In the genomic region with DNA sequence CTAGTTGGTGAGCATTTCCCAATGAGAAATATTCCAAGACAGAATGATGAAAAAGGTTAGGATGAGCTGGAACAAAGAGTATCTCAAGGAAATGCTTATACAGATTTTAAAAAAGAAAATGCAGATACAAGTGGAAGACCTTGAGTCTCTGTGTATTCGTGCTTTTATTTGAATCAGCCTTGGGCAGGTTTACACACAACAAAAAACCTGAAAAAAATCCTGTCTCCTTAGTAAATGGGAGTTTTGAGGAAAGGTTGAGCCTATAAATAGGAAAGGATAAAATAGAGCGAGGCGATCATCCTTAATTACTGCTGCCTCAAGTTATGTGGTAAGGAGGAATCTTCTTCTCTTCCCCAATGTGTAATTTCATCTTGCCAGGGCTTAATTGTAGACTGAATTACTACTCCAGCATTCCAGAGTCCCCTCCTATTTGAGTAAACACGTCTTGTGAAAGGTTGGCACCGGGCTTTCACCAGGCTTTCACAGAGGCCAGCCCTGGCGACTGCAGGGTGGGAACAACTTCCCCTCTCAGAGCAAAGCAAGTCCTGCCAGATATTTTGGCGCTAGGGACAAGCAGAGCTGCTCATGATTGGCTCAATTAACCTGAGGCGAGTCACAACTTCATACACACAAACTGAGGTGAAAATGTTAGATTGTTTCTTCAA, we compare ENCODE assay signal across 7 mouse cellular contexts. TPM values are rescaled to one million over a fixed set of nuclear protein-coding genes. Genes with fewer than 3 reads are reported as not detected.
A peak's percentile ranks its signal among the peaks of the same experiment; 100 is the strongest.
DNase-seq lines count a peak whose midpoint lies in the region; ATAC-seq and TF ChIP-seq lines count a peak whose summit lies in the region.

No protein-coding gene starts in this region.

- H3K27ac ChIP-seq in heart, embryonic 13.5 days (replicated peaks) = peak overlapping the region; percentile 64
- H3K27ac ChIP-seq in liver, embryonic 14.5 days = peak overlapping the region; percentile 57
- peak overlapping the region; percentile 82 for H3K27ac ChIP-seq in neural tube, embryonic 15.5 days (replicated peaks)

- H3K27me3 ChIP-seq in heart, embryonic 13.5 days (replicated peaks) = no peaks in the 10 kb centered on the region
- H3K27me3 ChIP-seq in liver, embryonic 14.5 days (ENCODE audit: control insufficient read depth, insufficient read depth, low read length) = no peaks in the 10 kb centered on the region
- H3K27me3 ChIP-seq in neural tube, embryonic 15.5 days (replicated peaks) = no peaks in the 10 kb centered on the region

- peak; percentile 22 to 70 for DNase-seq in layer of hippocampus, postnatal 14 days (ENCODE audit: low spot score in 2 of 2)
- DNase-seq in layer of hippocampus, adult 9-11 months = no peak
- peak; percentile 68 to 70 for DNase-seq in cerebellum, postnatal 10 days
- DNase-seq in liver, embryonic 14.5 days (ENCODE audit: low read depth in 3 of 3, low spot score in 3 of 3) = no peak
- DNase-seq in thymus, postnatal 14 days = no peak

- no peaks in the 10 kb centered on the region for H3K9me3 ChIP-seq in heart, embryonic 13.5 days
- no peaks in the 10 kb centered on the region for H3K9me3 ChIP-seq in liver, embryonic 14.5 days (ENCODE audit: control insufficient read depth, low read length)
- no peaks in the 10 kb centered on the region for H3K9me3 ChIP-seq in neural tube, embryonic 15.5 days (replicated peaks)

- peak overlapping the region; percentile 83 for H3K4me3 ChIP-seq in heart, embryonic 13.5 days
- H3K4me3 ChIP-seq in liver, embryonic 14.5 days (ENCODE audit: insufficient read depth in 1 of 2, low read depth in 2 of 2, low read length in 2 of 2) = peak overlapping the region in 1 of 2 experiments; percentile 89; a peak in 2 of 4 replicates
- H3K4me3 ChIP-seq in neural tube, embryonic 15.5 days (replicated peaks) = 0 out of 2 replicates have a peak overlapping the region, but pooled peaks have one; percentile 93

- TF ChIP-seq CTCF in liver, embryonic 14.5 days (IDR thresholded peaks at IDR 0.05; ENCODE audit: low read depth) = no peak

- no peak for TF ChIP-seq EP300 in liver, embryonic 14.5 days (IDR thresholded peaks at IDR 0.05; ENCODE audit: low read depth)

- 0 out of 2 replicates have a peak overlapping the region, but pooled peaks have one; percentile 3 for H3K9ac ChIP-seq in heart, embryonic 13.5 days
- H3K9ac ChIP-seq in liver, embryonic 14.5 days (replicated peaks) = 0 out of 2 replicates have a peak overlapping the region, but pooled peaks have one; percentile 28
- peak overlapping the region; percentile 8; the same call in 1 of the 2 replicates for H3K9ac ChIP-seq in neural tube, embryonic 15.5 days (replicated peaks)

- no peak for ATAC-seq in heart, embryonic 13.5 days (ENCODE audit: extremely low read depth, insufficient number of reproducible peaks, low FRiP score, low TSS enrichment)
- no peak for ATAC-seq in liver, embryonic 14.5 days (ENCODE audit: insufficient read depth)
- no peak for ATAC-seq in neural tube, embryonic 15.5 days (ENCODE audit: low FRiP score)

- H3K4me2 ChIP-seq in heart, embryonic 13.5 days = peak overlapping the region; percentile 89
- H3K4me2 ChIP-seq in liver, embryonic 14.5 days (ENCODE audit: low read depth) = peak overlapping the region; percentile 71
- peak overlapping the region; percentile 94 for H3K4me2 ChIP-seq in neural tube, embryonic 15.5 days

- peaks cover 20% of the 10 kb centered on the region for H3K36me3 ChIP-seq in heart, embryonic 13.5 days
- peaks cover 12% of the 10 kb centered on the region for H3K36me3 ChIP-seq in liver, embryonic 14.5 days (replicated peaks; ENCODE audit: control insufficient read depth, insufficient read depth, low read depth)
- H3K36me3 ChIP-seq in neural tube, embryonic 15.5 days = peaks cover 17% of the 10 kb centered on the region

- 42% methylated on average over 8 of the region's 8 CpGs for WGBS in heart, embryonic 13.5 days
- 31% methylated on average over 8 of the region's 8 CpGs for WGBS in liver, embryonic 14.5 days (ENCODE audit: insufficient replicate concordance)
- 31% methylated on average over 8 of the region's 8 CpGs for WGBS in neural tube, embryonic 15.5 days

- H3K4me1 ChIP-seq in heart, embryonic 13.5 days = peaks cover 23% of the 10 kb centered on the region
- H3K4me1 ChIP-seq in liver, embryonic 14.5 days (replicated peaks; ENCODE audit: control insufficient read depth in 2 of 2, insufficient read depth in 2 of 2, low read length in 1 of 2) = peaks cover 10 to 12% of the 10 kb centered on the region in 2 experiments
- peaks cover 36% of the 10 kb centered on the region for H3K4me1 ChIP-seq in neural tube, embryonic 15.5 days

RNA-seq across cellular contexts. Expression of a gene that starts 2.0 kb away (rescaled TPM):
- total RNA-seq in layer of hippocampus, postnatal 14 days (2021) = 10 to 100 TPM; 24.6 to 31.6 TPM
- 11.8 and 13.8 TPM in 2 replicates for polyA plus RNA-seq in heart, embryonic 13.5 days (2015; fragmentation: Nextera tagmentation; extraction: Ambion mirVana)
- 4.9 and 5.1 TPM in 2 replicates for polyA plus RNA-seq in liver, embryonic 14.5 days (2012; rRNA removed)
- 5.6 and 7.2 TPM in 2 replicates for polyA plus RNA-seq in liver, embryonic 14.5 days (2014; fragmentation: Nextera tagmentation; extraction: Ambion mirVana)
- polyA plus RNA-seq in neural tube, embryonic 15.5 days (2015; fragmentation: Nextera tagmentation; extraction: Ambion mirVana) = 14.7 and 16.1 TPM in 2 replicates

RNA-seq across cellular contexts. Expression of a gene that starts 11.1 kb away (rescaled TPM):
- total RNA-seq in layer of hippocampus, postnatal 14 days (2021) = 10 to 100 TPM; 31.0 to 39.0 TPM
- polyA plus RNA-seq in heart, embryonic 13.5 days (2015; fragmentation: Nextera tagmentation; extraction: Ambion mirVana) = 92.7 and 114 TPM in 2 replicates
- 42.3 and 72.6 TPM in 2 replicates for polyA plus RNA-seq in liver, embryonic 14.5 days (2012; rRNA removed)
- polyA plus RNA-seq in liver, embryonic 14.5 days (2014; fragmentation: Nextera tagmentation; extraction: Ambion mirVana) = 120 and 130 TPM in 2 replicates
- 111 and 122 TPM in 2 replicates for polyA plus RNA-seq in neural tube, embryonic 15.5 days (2015; fragmentation: Nextera tagmentation; extraction: Ambion mirVana)

RNA-seq across cellular contexts. Expression of a gene that starts 11.5 kb away (rescaled TPM):
- 100 to 1,000 TPM; 481 to 503 TPM for total RNA-seq in layer of hippocampus, postnatal 14 days (2021)
- 486 and 514 TPM in 2 replicates for polyA plus RNA-seq in heart, embryonic 13.5 days (2015; fragmentation: Nextera tagmentation; extraction: Ambion mirVana)
- 74.9 and 85.0 TPM in 2 replicates for polyA plus RNA-seq in liver, embryonic 14.5 days (2012; rRNA removed)
- 72.1 and 80.6 TPM in 2 replicates for polyA plus RNA-seq in liver, embryonic 14.5 days (2014; fragmentation: Nextera tagmentation; extraction: Ambion mirVana)
- polyA plus RNA-seq in neural tube, embryonic 15.5 days (2015; fragmentation: Nextera tagmentation; extraction: Ambion mirVana) = 295 and 298 TPM in 2 replicates

RNA-seq across cellular contexts. Expression of a gene that starts 58.4 kb away (rescaled TPM):
- total RNA-seq in layer of hippocampus, postnatal 14 days (2021) = 100 to 1,000 TPM; 184 TPM
- 22.0 and 22.2 TPM in 2 replicates for polyA plus RNA-seq in heart, embryonic 13.5 days (2015; fragmentation: Nextera tagmentation; extraction: Ambion mirVana)
- 4.4 and 5.1 TPM in 2 replicates for polyA plus RNA-seq in liver, embryonic 14.5 days (2012; rRNA removed)
- polyA plus RNA-seq in liver, embryonic 14.5 days (2014; fragmentation: Nextera tagmentation; extraction: Ambion mirVana) = 2.7 and 5.0 TPM in 2 replicates
- polyA plus RNA-seq in neural tube, embryonic 15.5 days (2015; fragmentation: Nextera tagmentation; extraction: Ambion mirVana) = 20.5 and 21.0 TPM in 2 replicates

Comparison
In these comparisons a context has a peak if more than half of its experiments do, and no peak if none do; other contexts are left out.
1. DNase-seq: peak in layer of hippocampus, postnatal 14 days (2 of 2) and cerebellum, postnatal 10 days (2 of 2); none in layer of hippocampus, adult 9-11 months (single experiment), liver, embryonic 14.5 days (0 of 3) and thymus, postnatal 14 days (single experiment).
2. Peak in every context shown above with its lines, with median percentiles within 50 percentile points of each other: H3K27ac ChIP-seq, H3K4me2 ChIP-seq and H3K9ac ChIP-seq.